Mouse (Mus musculus) G1E (cell line): ENCODE data around the gene Lsg1.

Source experiments
- CTCF ChIP-seq: IDR thresholded peaks from 2 replicates; pipeline ENCODE4 v1.5.1; 2012; ENCODE audit warnings: low read depth, low read length, inconsistent platforms, mixed read lengths
- GATA1 ChIP-seq: IDR thresholded peaks from 2 replicates; pipeline ENCODE4 v1.6.1; 2012; ENCODE audit warnings: borderline replicate concordance, low read length, inconsistent platforms, mixed read lengths
- GATA2 ChIP-seq: IDR thresholded peaks from 2 replicates; pipeline ENCODE4 v1.6.1; 2012; ENCODE audit warnings: low read depth, low read length, inconsistent platforms, borderline replicate concordance
- POLR2AphosphoS5 ChIP-seq: IDR thresholded peaks from 2 replicates; pipeline ENCODE4 v1.6.1; 2012; ENCODE audit warnings: low read depth, low read length, inconsistent platforms; ENCODE audit not compliant: insufficient replicate concordance
- TAL1 ChIP-seq: conservative IDR thresholded peaks from 2 replicates; pipeline ENCODE4 v1.6.1; 2012; ENCODE audit warnings: low read depth, low read length, inconsistent platforms, mixed read lengths

GRCm38 (mm10) chr16:30517666-30518283 is 69.6 kb downstream of the Lsg1 start:
- TF ChIP-seq CTCF (no peak), POLR2AphosphoS5 (no peak), TAL1 (no peak), GATA1 (no peak), GATA2 (no peak)
